Comparison of ENCODE assay signal across 9 mouse cellular contexts in the genomic region with DNA sequence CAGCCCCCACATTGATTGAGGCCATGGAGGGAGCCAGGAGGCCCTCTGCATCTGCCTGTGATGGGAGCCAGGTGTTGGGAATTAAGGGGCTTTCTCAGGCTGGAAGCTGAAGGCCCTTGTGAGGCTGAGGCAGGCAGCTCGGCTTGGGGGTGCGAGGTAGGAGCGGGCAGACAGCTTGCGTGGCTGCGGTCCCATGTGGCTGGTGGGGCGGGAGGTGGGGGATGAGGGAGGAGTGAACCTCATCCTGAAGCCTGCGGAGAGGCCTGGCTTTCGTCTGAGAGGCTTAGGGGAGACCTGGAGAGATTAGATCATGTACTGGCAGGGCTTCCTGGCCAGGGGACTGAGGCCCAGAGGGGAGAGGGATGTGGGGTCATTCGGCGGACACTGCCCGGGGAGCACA. TPM values are rescaled to one million over a fixed set of nuclear protein-coding genes. Genes with fewer than 3 reads are reported as not detected.
DNase-seq lines count a peak whose midpoint lies in the region; ATAC-seq and TF ChIP-seq lines count a peak whose summit lies in the region.
"Had no signal": no experiment of that assay in that cellular context is flagged by ENCODE, and none has a peak within 500 bp of the region (broad histone marks: within the 10 kb centered on the region; RNA-seq: fewer than 3 reads in every experiment).

No protein-coding gene starts in this region.

- no peaks in the 10 kb centered on the region for H3K9me3 ChIP-seq in forebrain, embryonic 10.5 days
- no peaks in the 10 kb centered on the region for H3K9me3 ChIP-seq in forebrain, postnatal 0 days (ENCODE audit: low read length)
- H3K9me3 ChIP-seq in limb, embryonic 14.5 days (ENCODE audit: control insufficient read depth, low read length), result no peaks in the 10 kb centered on the region

- H3K27ac ChIP-seq in forebrain, embryonic 10.5 days, result peak overlapping the region; percentile 93
- H3K27ac ChIP-seq in forebrain, postnatal 0 days (ENCODE audit: low read depth, low read length), result no peak overlapping the region
- peak overlapping the region; percentile 98 for H3K27ac ChIP-seq in limb, embryonic 14.5 days (replicated peaks; ENCODE audit: low read depth, low read length)

- H3K4me2 ChIP-seq in forebrain, postnatal 0 days (ENCODE audit: low read depth), result no peak overlapping the region
- H3K4me2 ChIP-seq in limb, embryonic 14.5 days (replicated peaks; ENCODE audit: low read depth, low read length, severe bottlenecking), result no peak overlapping the region

- TF ChIP-seq POLR2A in limb, embryonic 14.5 days (IDR thresholded peaks at IDR 0.05; ENCODE audit: borderline replicate concordance, extremely low read depth, insufficient read depth, insufficient read length), result no peak

- H3K27me3 ChIP-seq in forebrain, embryonic 10.5 days (ENCODE audit: poor library complexity, severe bottlenecking), result peaks cover 16% of the 10 kb centered on the region; the same call in 1 of the 2 replicates
- H3K27me3 ChIP-seq in forebrain, postnatal 0 days (ENCODE audit: insufficient read depth, low read length), result no peaks in the 10 kb centered on the region
- no peaks in the 10 kb centered on the region for H3K27me3 ChIP-seq in limb, embryonic 14.5 days (ENCODE audit: control insufficient read depth, insufficient read depth, low read length)

- H3K4me1 ChIP-seq in forebrain, embryonic 10.5 days, result peaks cover 61% of the 10 kb centered on the region
- H3K4me1 ChIP-seq in forebrain, postnatal 0 days (ENCODE audit: insufficient read depth), result peaks cover 13% of the 10 kb centered on the region; the same call in 1 of the 2 replicates
- H3K4me1 ChIP-seq in limb, embryonic 14.5 days (ENCODE audit: control insufficient read depth, insufficient read depth, low read length), result peaks cover 78% of the 10 kb centered on the region

- no peak for DNase-seq in forebrain, embryonic 10.5 days (ENCODE audit: extremely low spot score, low spot score)
- DNase-seq in forebrain, postnatal 0 days, result no peak
- peak; percentile 3 for DNase-seq in right cerebral cortex, postnatal 14 days
- DNase-seq in right cerebral cortex, adult 2 months (ENCODE audit: low spot score in 2 of 2), result no peak
- peak; percentile 83 for DNase-seq in limb, embryonic 14.5 days (ENCODE audit: low spot score)
- no peak for DNase-seq in adrenal gland, postnatal 10 days
- DNase-seq in frontal cortex, adult 2 months (ENCODE audit: extremely low spot score in 1 of 2, low spot score in 1 of 2), result no peak
- DNase-seq in thymus, postnatal 4 days, result no peak
- DNase-seq: spleen, adult 18-20 months had no signal

- TF ChIP-seq CTCF in forebrain, postnatal 0 days (IDR thresholded peaks at IDR 0.05; ENCODE audit: low read depth), result no peak

- H3K36me3 ChIP-seq in forebrain, embryonic 10.5 days (replicated peaks), result no peaks in the 10 kb centered on the region
- H3K36me3 ChIP-seq in forebrain, postnatal 0 days (ENCODE audit: insufficient read depth), result no peaks in the 10 kb centered on the region
- 0 out of 2 replicates have a peak, but pooled peaks cover 5% of the 10 kb centered on the region for H3K36me3 ChIP-seq in limb, embryonic 14.5 days (ENCODE audit: control insufficient read depth, insufficient read depth, low read length)

- H3K9ac ChIP-seq in forebrain, postnatal 0 days, result no peak overlapping the region
- 0 out of 2 replicates have a peak overlapping the region, but pooled peaks have one; percentile 18 for H3K9ac ChIP-seq in limb, embryonic 14.5 days (ENCODE audit: low read depth, low read length, severe bottlenecking)

- H3K4me3 ChIP-seq in forebrain, embryonic 10.5 days, result no peak overlapping the region
- H3K4me3 ChIP-seq in forebrain, postnatal 0 days (ENCODE audit: low read depth, low read length), result no peak overlapping the region
- no peak overlapping the region for H3K4me3 ChIP-seq in limb, embryonic 14.5 days (replicated peaks; ENCODE audit: low read length)

- 44% methylated on average over 11 of the region's 11 CpGs for WGBS in forebrain, embryonic 10.5 days
- 52% methylated on average over 11 of the region's 11 CpGs for WGBS in forebrain, postnatal 0 days
- WGBS in limb, embryonic 14.5 days, result 14% methylated on average over 11 of the region's 11 CpGs

- no peak for ATAC-seq in forebrain, postnatal 0 days
- ATAC-seq in limb, embryonic 14.5 days (ENCODE audit: low FRiP score, low read depth), result peak; percentile 19

RNA-seq across cellular contexts. Expression of a gene that starts 15.5 kb away (rescaled TPM):
- polyA plus RNA-seq in forebrain, embryonic 10.5 days (2016; fragmentation: Nextera tagmentation; extraction: Ambion mirVana), result 0.33 and 1.1 TPM in 2 replicates
- total RNA-seq in forebrain, postnatal 0 days (2014; rRNA removed), result 1.2 and 1.6 TPM in 2 replicates
- 1.2 and 1.4 TPM in 2 replicates for polyA plus RNA-seq in forebrain, postnatal 0 days (2015; fragmentation: Nextera tagmentation; extraction: Ambion mirVana)
- polyA plus RNA-seq in limb, embryonic 14.5 days (2012; rRNA removed), result 42.5 and 114 TPM in 2 replicates
- 101 and 183 TPM in 2 replicates for polyA plus RNA-seq in limb, embryonic 14.5 days (2014; fragmentation: Nextera tagmentation; extraction: Ambion mirVana)
- 1,000 to 10,000 TPM in 1 of 2 experiments, 100 to 1,000 TPM in 1; 272 to 1,179 TPM for total RNA-seq in adrenal gland, postnatal 10 days (2021)
- 0.50 and 1.8 TPM in 2 replicates for polyA plus RNA-seq in frontal cortex, adult 2 months (2012; rRNA removed)

RNA-seq across cellular contexts. Expression of a gene that starts 22.5 kb away (rescaled TPM):
- 10.7 and 12.0 TPM in 2 replicates for polyA plus RNA-seq in forebrain, embryonic 10.5 days (2016; fragmentation: Nextera tagmentation; extraction: Ambion mirVana)
- 5.7 and 7.9 TPM in 2 replicates for total RNA-seq in forebrain, postnatal 0 days (2014; rRNA removed)
- 5.5 and 6.4 TPM in 2 replicates for polyA plus RNA-seq in forebrain, postnatal 0 days (2015; fragmentation: Nextera tagmentation; extraction: Ambion mirVana)
- 102 TPM in 2 replicates for polyA plus RNA-seq in limb, embryonic 14.5 days (2012; rRNA removed)
- polyA plus RNA-seq in limb, embryonic 14.5 days (2014; fragmentation: Nextera tagmentation; extraction: Ambion mirVana), result 45.8 and 48.0 TPM in 2 replicates
- 10 to 100 TPM; 26.7 to 39.3 TPM for total RNA-seq in adrenal gland, postnatal 10 days (2021)
- 11.0 and 11.2 TPM in 2 replicates for polyA plus RNA-seq in frontal cortex, adult 2 months (2012; rRNA removed)

RNA-seq across cellular contexts. Expression of a gene that starts 41.5 kb away (rescaled TPM):
- 0.46 and 1.4 TPM in 2 replicates for polyA plus RNA-seq in forebrain, embryonic 10.5 days (2016; fragmentation: Nextera tagmentation; extraction: Ambion mirVana)
- total RNA-seq in forebrain, postnatal 0 days (2014; rRNA removed), result 0.33 and 2.8 TPM in 2 replicates
- 0.21 and 1.5 TPM in 2 replicates for polyA plus RNA-seq in forebrain, postnatal 0 days (2015; fragmentation: Nextera tagmentation; extraction: Ambion mirVana)
- polyA plus RNA-seq in limb, embryonic 14.5 days (2012; rRNA removed), result 60.8 and 156 TPM in 2 replicates
- polyA plus RNA-seq in limb, embryonic 14.5 days (2014; fragmentation: Nextera tagmentation; extraction: Ambion mirVana), result 76.8 and 134 TPM in 2 replicates
- 100 to 1,000 TPM; 196 to 793 TPM for total RNA-seq in adrenal gland, postnatal 10 days (2021)
- polyA plus RNA-seq in frontal cortex, adult 2 months (2012; rRNA removed), result 1.7 and 2.0 TPM in 2 replicates

RNA-seq across cellular contexts. Expression of a gene that starts 48.5 kb away (rescaled TPM):
- 0.18 TPM in 1 of 2 replicates, not detected in the other for polyA plus RNA-seq in forebrain, embryonic 10.5 days (2016; fragmentation: Nextera tagmentation; extraction: Ambion mirVana)
- total RNA-seq in forebrain, postnatal 0 days (2014; rRNA removed), result not detected in 2 replicates
- polyA plus RNA-seq in forebrain, postnatal 0 days (2015; fragmentation: Nextera tagmentation; extraction: Ambion mirVana), result not detected in 2 replicates
- polyA plus RNA-seq in limb, embryonic 14.5 days (2012; rRNA removed), result 4.9 and 7.3 TPM in 2 replicates
- polyA plus RNA-seq in limb, embryonic 14.5 days (2014; fragmentation: Nextera tagmentation; extraction: Ambion mirVana), result 1.5 and 2.0 TPM in 2 replicates
- not detected for total RNA-seq in adrenal gland, postnatal 10 days (2021)
- not detected in 2 replicates for polyA plus RNA-seq in frontal cortex, adult 2 months (2012; rRNA removed)

RNA-seq across cellular contexts. Expression of a gene that starts 49.4 kb away (rescaled TPM):
- 15.8 and 16.1 TPM in 2 replicates for polyA plus RNA-seq in forebrain, embryonic 10.5 days (2016; fragmentation: Nextera tagmentation; extraction: Ambion mirVana)
- total RNA-seq in forebrain, postnatal 0 days (2014; rRNA removed), result 44.8 and 73.5 TPM in 2 replicates
- 25.5 and 27.9 TPM in 2 replicates for polyA plus RNA-seq in forebrain, postnatal 0 days (2015; fragmentation: Nextera tagmentation; extraction: Ambion mirVana)
- polyA plus RNA-seq in limb, embryonic 14.5 days (2012; rRNA removed), result 94.6 and 97.2 TPM in 2 replicates
- 30.0 and 40.8 TPM in 2 replicates for polyA plus RNA-seq in limb, embryonic 14.5 days (2014; fragmentation: Nextera tagmentation; extraction: Ambion mirVana)
- 10 to 100 TPM in 1 of 2 experiments, 1 to 10 TPM in 1; 5.1 to 15.8 TPM for total RNA-seq in adrenal gland, postnatal 10 days (2021)
- 81.6 and 81.9 TPM in 2 replicates for polyA plus RNA-seq in frontal cortex, adult 2 months (2012; rRNA removed)

Comparison
In these comparisons a context has a peak if more than half of its experiments do, and no peak if none do; other contexts are left out.
1. DNase-seq: peak in right cerebral cortex, postnatal 14 days (single experiment) and limb, embryonic 14.5 days (single experiment); none in forebrain, embryonic 10.5 days (single experiment), forebrain, postnatal 0 days (single experiment), right cerebral cortex, adult 2 months (0 of 2), adrenal gland, postnatal 10 days (single experiment), frontal cortex, adult 2 months (0 of 2) and thymus, postnatal 4 days (single experiment).
2. RNA of a gene that starts 15.5 kb away (polyA plus RNA-seq): 42.5 to 183 TPM in limb, embryonic 14.5 days; 1.2 to 1.4 TPM in forebrain, postnatal 0 days, 0.33 to 1.1 TPM in forebrain, embryonic 10.5 days and 0.50 to 1.8 TPM in frontal cortex, adult 2 months; every median in the first group is over 10 times any median in the second.
3. RNA of a gene that starts 41.5 kb away (polyA plus RNA-seq): 60.8 to 156 TPM in limb, embryonic 14.5 days; 1.7 to 2.0 TPM in frontal cortex, adult 2 months, 0.46 to 1.4 TPM in forebrain, embryonic 10.5 days and 0.21 to 1.5 TPM in forebrain, postnatal 0 days; every median in the first group is over 10 times any median in the second.